Mouse (Mus musculus) liver, embryonic 14.5 days (tissue): ENCODE results near the gene Cxcr5. TPM values are rescaled to one million over a fixed set of nuclear protein-coding genes. Genes with fewer than 3 reads are reported as not detected.

Experiments used
- ATAC-seq: fragments of 200-750 bp; cut with Nextera tagmentation; 2 replicates; pipeline ENCODE4 v1.8.0; 2017; ENCODE audit warnings: moderate number of reproducible peaks, mild to moderate bottlenecking, moderate library complexity; ENCODE audit not compliant: insufficient read depth
- DNase-seq, 3 experiments: peaks; one replicate each; pipeline ENCODE4 v3.0.0-alpha.2; 2012 to 2013; ENCODE audit warnings: low read depth in 3 of 3, low spot score in 3 of 3
- H3K27ac ChIP-seq: fragments of 300-500 bp; sonication (generic); 2 replicates; pipeline ENCODE4 v1.5.1; 2014; ENCODE audit warnings: moderate library complexity, mild to moderate bottlenecking, control low read depth, inconsistent platforms
- H3K27me3 ChIP-seq: fragments of 300-500 bp; sonication (generic); 2 replicates; pipeline ENCODE4 v1.6.1; 2014; ENCODE audit warnings: mild to moderate bottlenecking, low read length, moderate library complexity; ENCODE audit not compliant: control insufficient read depth, insufficient read depth
- H3K36me3 ChIP-seq: fragments of 300-500 bp; sonication (generic); replicated peaks from 2 replicates; pipeline ENCODE4 v1.6.1; 2014; ENCODE audit warnings: low read depth; ENCODE audit not compliant: control insufficient read depth, insufficient read depth
- H3K4me1 ChIP-seq, 2 experiments: fragments of 200-500 bp in 1 of 2; fragments of 300-500 bp in 1 of 2; sonication (generic) in 1 of 2; replicated peaks; 2 replicates each; pipeline ENCODE4 v1.6.1; 2012 to 2014; ENCODE audit warnings: antibody characterized with exemption in 1 of 2, inconsistent platforms in 1 of 2, low read length in 1 of 2; ENCODE audit not compliant: control insufficient read depth in 2 of 2, insufficient read depth in 2 of 2
- H3K4me2 ChIP-seq: fragments of 300-500 bp; sonication (generic); 2 replicates; pipeline ENCODE4 v1.6.1; 2014; ENCODE audit warnings: low read depth, mild to moderate bottlenecking, control low read depth, moderate library complexity
- H3K4me3 ChIP-seq, 2 experiments: fragments of 200-500 bp in 1 of 2; fragments of 300-500 bp in 1 of 2; sonication (generic) in 1 of 2; 2 replicates each; pipeline ENCODE4 v1.5.1; 2012 to 2014; ENCODE audit warnings: low read depth in 2 of 2, low read length in 2 of 2, mild to moderate bottlenecking in 2 of 2, control low read depth in 1 of 2, inconsistent platforms in 1 of 2, moderate library complexity in 1 of 2; ENCODE audit not compliant: insufficient read depth in 1 of 2
- H3K9ac ChIP-seq: fragments of 300-500 bp; sonication (generic); replicated peaks from 2 replicates; pipeline ENCODE4 v1.6.1; 2014; ENCODE audit warnings: mild to moderate bottlenecking, control low read depth, moderate library complexity
- H3K9me3 ChIP-seq: fragments of 300-500 bp; sonication (generic); 2 replicates; pipeline ENCODE4 v1.6.1; 2016; ENCODE audit warnings: low read length, mixed read lengths; ENCODE audit not compliant: control insufficient read depth
- CTCF ChIP-seq: IDR thresholded peaks from 2 replicates; pipeline ENCODE4 v1.5.1; 2016; ENCODE audit warnings: antibody characterized with exemption, low read depth, control low read depth
- EP300 ChIP-seq: IDR thresholded peaks from 2 replicates; pipeline ENCODE4 v1.6.1; 2016; ENCODE audit warnings: antibody characterized with exemption, low read depth
- WGBS: fragments of 180-500 bp; shearing (Covaris S2); extraction: QIAGEN DNeasy Blood & Tissue Kit; methylation state at CpG from one replicate; pipeline ENCODE4 v1.1.7; 2014; ENCODE audit not compliant: insufficient replicate concordance; 5-methylcytosine and 5-hydroxymethylcytosine counted together
- polyA plus RNA-seq, 2 experiments: library from polyadenylated mRNA; depleted of rRNA in 1 of 2; stranded (reverse) in 1 of 2; unstranded in 1 of 2; fragments of >200 nt; fragmentation: Nextera tagmentation in 1 of 2; extraction: Ambion mirVana in 1 of 2; gene quantifications; 2 replicates each; pipeline versions ENCODE4 v1.2.1 to v1.2.3; 2012 to 2014

Cxcr5 gene
- polyA plus RNA-seq, 2 experiments = 0.03 TPM; not detected in 1

- Histone ChIP-seq H3K4me3 (no peak overlapping the region), H3K27ac (no peak overlapping the region), H3K36me3 (no peaks in the 10 kb centered on the region), H3K4me1 (peaks cover 0 to 11% of the 10 kb centered on the region in 2 experiments; a peak in 1 of 4 replicates), H3K9me3 (no peaks in the 10 kb centered on the region), H3K27me3 (no peaks in the 10 kb centered on the region), H3K4me2 (no peak overlapping the region), H3K9ac (no peak overlapping the region)
- ATAC-seq (no peak), DNase-seq (no peak)
- TF ChIP-seq EP300 (no peak), CTCF (no peak)
- 26% methylated on average over 4 of the region's 4 CpGs for WGBS
These were observed 19.3 kb downstream of the Cxcr5 start for GRCm38 (mm10) chr9:44542364-44542763.

- DNase-seq = no peak
- TF ChIP-seq CTCF (no peak), EP300 (no peak)
- WGBS = 31% methylated on average over 3 of the region's 3 CpGs
These were observed 21.0 kb downstream of the Cxcr5 start for GRCm38 (mm10) chr9:44540676-44541075.

GRCm38 (mm10) chr9:44539816-44540421 lies 21.8 kb downstream of the Cxcr5 start:
- Histone ChIP-seq H3K4me1 (peaks cover 0 to 17% of the 10 kb centered on the region in 2 experiments; a peak in 1 of 4 replicates), H3K9ac (no peak overlapping the region), H3K27me3 (no peaks in the 10 kb centered on the region), H3K27ac (no peak overlapping the region), H3K36me3 (no peaks in the 10 kb centered on the region), H3K4me3 (no peak overlapping the region), H3K9me3 (no peaks in the 10 kb centered on the region), H3K4me2 (no peak overlapping the region)
- DNase-seq (no peak), ATAC-seq (no peak)
- 64% methylated on average over 2 of the region's 2 CpGs for WGBS
- no peak for TF ChIP-seq EP300
- TF ChIP-seq CTCF = no peak

More at GRCm38 (mm10) chr9:44540676-44541075, 21.0 kb downstream of the Cxcr5 start:
- Histone ChIP-seq H3K4me1 (peaks cover 0 to 17% of the 10 kb centered on the region in 2 experiments; a peak in 1 of 4 replicates), H3K27ac (no peak overlapping the region), H3K9ac (no peak overlapping the region), H3K27me3 (no peaks in the 10 kb centered on the region), H3K9me3 (no peaks in the 10 kb centered on the region), H3K4me2 (no peak overlapping the region), H3K4me3 (no peak overlapping the region), H3K36me3 (no peaks in the 10 kb centered on the region)
- no peak for ATAC-seq

- H3K9ac ChIP-seq = no peak overlapping the region
- H3K27ac ChIP-seq = no peak overlapping the region
- no peaks in the 10 kb centered on the region for H3K27me3 ChIP-seq
- no peak overlapping the region for H3K4me3 ChIP-seq
- 14% methylated on average over 19 of the region's 19 CpGs for WGBS
- H3K4me2 ChIP-seq = peak overlapping the region; percentile 18; the same call in 1 of the 2 replicates
- H3K36me3 ChIP-seq = no peaks in the 10 kb centered on the region
- DNase-seq = no peak
- peaks cover 0 to 17% of the 10 kb centered on the region in 2 experiments; a peak in 1 of 4 replicates for H3K4me1 ChIP-seq
- ATAC-seq = peak; percentile 47; the same call in 1 of the 2 replicates
- no peaks in the 10 kb centered on the region for H3K9me3 ChIP-seq
- TF ChIP-seq EP300 (no peak), CTCF (no peak)
These were observed 23.9 kb downstream of the Cxcr5 start for GRCm38 (mm10) chr9:44537625-44538301.

GRCm38 (mm10) chr9:44532991-44533580 lies 28.6 kb downstream of the Cxcr5 start:
- H3K4me2 ChIP-seq = no peak overlapping the region
- 58% methylated on average over 6 of the region's 6 CpGs for WGBS
- no peaks in the 10 kb centered on the region for H3K27me3 ChIP-seq
- H3K9ac ChIP-seq = no peak overlapping the region
- DNase-seq = no peak
- TF ChIP-seq EP300 (no peak), CTCF (no peak)
- H3K9me3 ChIP-seq = no peaks in the 10 kb centered on the region
- peaks cover 0 to 19% of the 10 kb centered on the region in 2 experiments; a peak in 2 of 4 replicates for H3K4me1 ChIP-seq
- no peaks in the 10 kb centered on the region for H3K36me3 ChIP-seq
- no peak overlapping the region for H3K27ac ChIP-seq
- H3K4me3 ChIP-seq = no peak overlapping the region
- ATAC-seq = no peak
